Mouse (Mus musculus): ENCODE data around the gene Chchd1.
A peak's percentile ranks its signal among the peaks of the same experiment; 100 is the strongest.

Gene Chchd1

GRCm38 (mm10) chr14:20702741-20703381 lies at the start of gene Chchd1:
Gene Chchd1 (plus strand): TSS chr14:20703006.
- DNase-seq (ENCODE audit: inconsistent ontology term), result peak; percentile 87

- no peak for DNase-seq (ENCODE audit: inconsistent ontology term)
These were observed 48.0 kb upstream of the Chchd1 start for GRCm38 (mm10) chr14:20654690-20655421.

- no peak for DNase-seq (ENCODE audit: inconsistent ontology term)
These were observed 47.1 kb upstream of the Chchd1 start for GRCm38 (mm10) chr14:20655731-20656130.

GRCm38 (mm10) chr14:20656361-20656760 lies 46.4 kb upstream of the Chchd1 start, which contains the start of gene Myoz1:
Gene Myoz1 (minus strand): TSS chr14:20656540.
- DNase-seq (ENCODE audit: inconsistent ontology term), result no peak

- DNase-seq (ENCODE audit: inconsistent ontology term), result peak; percentile 23
These were observed 44.5 kb upstream of the Chchd1 start for GRCm38 (mm10) chr14:20658326-20658725.

GRCm38 (mm10) chr14:20658902-20659301 lies 43.9 kb upstream of the Chchd1 start:
- no peak for DNase-seq (ENCODE audit: inconsistent ontology term)

- no peak for DNase-seq (ENCODE audit: inconsistent ontology term)
These were observed 43.1 kb upstream of the Chchd1 start for GRCm38 (mm10) chr14:20659687-20660086.

- peak; percentile 94 for DNase-seq (ENCODE audit: inconsistent ontology term)
These were observed 41.8 kb upstream of the Chchd1 start for GRCm38 (mm10) chr14:20660827-20661660.

GRCm38 (mm10) chr14:20661661-20662331 lies 41.0 kb upstream of the Chchd1 start:
- no peak for DNase-seq (ENCODE audit: inconsistent ontology term)

GRCm38 (mm10) chr14:20662740-20663139 lies 40.1 kb upstream of the Chchd1 start:
- DNase-seq (ENCODE audit: inconsistent ontology term), result no peak

- peak; percentile 77 for DNase-seq (ENCODE audit: inconsistent ontology term)
These were observed 39.2 kb upstream of the Chchd1 start for GRCm38 (mm10) chr14:20663601-20664000.

- DNase-seq (ENCODE audit: inconsistent ontology term), result no peak
These were observed 38.4 kb upstream of the Chchd1 start for GRCm38 (mm10) chr14:20664436-20664835.

- DNase-seq (ENCODE audit: inconsistent ontology term), result no peak
These were observed 35.3 kb upstream of the Chchd1 start for GRCm38 (mm10) chr14:20667469-20667868.

GRCm38 (mm10) chr14:20668154-20668810 lies 34.5 kb upstream of the Chchd1 start, which contains the start of gene Synpo2l:
Gene Synpo2l (minus strand): TSS chr14:20668354.
- no peak for DNase-seq (ENCODE audit: inconsistent ontology term)

GRCm38 (mm10) chr14:20672990-20673389 lies 29.8 kb upstream of the Chchd1 start:
- DNase-seq (ENCODE audit: inconsistent ontology term), result peak; percentile 51

GRCm38 (mm10) chr14:20673735-20674063 lies 29.1 kb upstream of the Chchd1 start:
- no peak for DNase-seq (ENCODE audit: inconsistent ontology term)

- DNase-seq (ENCODE audit: inconsistent ontology term), result peak; percentile 99
These were observed 28.6 kb upstream of the Chchd1 start, which contains the start of gene Sec24c for GRCm38 (mm10) chr14:20674064-20674833. Gene Sec24c (plus strand): TSS chr14:20674308.

- no peak for DNase-seq (ENCODE audit: inconsistent ontology term)
These were observed 24.9 kb upstream of the Chchd1 start for GRCm38 (mm10) chr14:20677906-20678305.

GRCm38 (mm10) chr14:20681742-20682141 lies 21.1 kb upstream of the Chchd1 start:
- no peak for DNase-seq (ENCODE audit: inconsistent ontology term)

GRCm38 (mm10) chr14:20682498-20682897 lies 20.3 kb upstream of the Chchd1 start:
- DNase-seq (ENCODE audit: inconsistent ontology term), result no peak

Data from Muller cell, postnatal 12 days (primary cell).